Mouse (Mus musculus): ENCODE results near the gene Bbc3.

- no peak for TF ChIP-seq POLR2A (IDR thresholded peaks at IDR 0.05; ENCODE audit: insufficient read depth, low read length)
- no peak for TF ChIP-seq CTCF (IDR thresholded peaks at IDR 0.05; ENCODE audit: low read depth, low read length)
These were observed 2.6 kb downstream of the Bbc3 start for GRCm38 (mm10) chr7:16310521-16311452.

All from ES-Bruce4 (cell line).